Mouse (Mus musculus): ENCODE measurements around the gene Ccnk.

DNA sequence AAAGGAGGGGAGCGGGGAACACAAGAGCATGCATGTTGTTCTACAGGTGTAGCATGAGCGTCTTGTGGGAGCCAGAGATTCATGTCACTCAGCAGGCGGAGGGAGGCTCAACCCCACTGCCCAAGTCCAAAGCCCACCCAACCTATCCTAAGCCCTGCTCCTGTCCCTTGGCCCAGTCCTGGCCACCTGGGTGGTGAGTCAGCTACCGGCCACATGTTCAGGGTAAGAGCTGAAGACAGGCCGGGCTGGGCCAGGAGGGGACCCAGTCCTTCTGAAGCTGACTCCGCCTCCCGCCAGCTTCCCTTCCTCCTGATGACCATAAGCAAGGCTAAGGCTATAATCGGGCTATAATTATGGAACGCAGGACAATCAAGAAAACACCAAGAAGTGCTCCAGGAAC, 28.8 kb downstream of the Ccnk start:
- TF ChIP-seq CTCF (IDR thresholded peaks at IDR 0.05; ENCODE audit: control insufficient read depth, insufficient read depth, insufficient read length): no peak
- no peak for TF ChIP-seq FOSL1 (IDR thresholded peaks at IDR 0.05; ENCODE audit: insufficient read depth, low read length, poor library complexity, severe bottlenecking)
- no peak for TF ChIP-seq MAX (IDR thresholded peaks at IDR 0.05)
- TF ChIP-seq CEBPB (IDR thresholded peaks at IDR 0.05; ENCODE audit: low read depth): no peak
- no peak for TF ChIP-seq USF1 (IDR thresholded peaks at IDR 0.05; ENCODE audit: low read depth)
- no peak for TF ChIP-seq MYOD1 (IDR thresholded peaks at IDR 0.05; ENCODE audit: control insufficient read depth, insufficient read length, low read depth)
- no peak for TF ChIP-seq MYOG (IDR thresholded peaks at IDR 0.05; ENCODE audit: control insufficient read depth, extremely low read depth, insufficient read length)

Data from C2C12 (cell line).